Mouse (Mus musculus): ENCODE data around the gene Taf12.

DNA sequence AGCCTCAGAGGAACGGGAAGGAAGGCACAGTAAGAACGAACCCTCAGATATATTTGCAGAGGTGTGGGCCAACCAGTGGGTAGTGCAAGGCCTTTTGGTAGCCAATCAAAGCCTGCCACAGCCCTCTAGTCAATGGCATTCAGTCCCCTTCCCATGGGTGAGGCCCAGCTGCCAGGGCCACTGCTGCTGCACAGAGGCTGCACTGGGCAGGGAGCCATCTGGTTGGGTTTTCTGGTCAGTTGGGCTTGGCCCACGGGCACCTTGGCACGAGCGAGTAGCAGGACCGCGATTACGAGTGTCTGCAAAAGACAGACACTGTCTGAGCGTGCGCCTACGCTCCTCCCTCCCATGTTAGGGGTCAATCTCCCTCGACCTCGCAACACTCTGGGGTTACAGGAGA is 64.8 kb downstream of the Taf12 start:
- TF ChIP-seq POLR2A (IDR thresholded peaks at IDR 0.05; ENCODE audit: borderline replicate concordance, control insufficient read depth, low read depth, low read length) (no peak), CTCF (IDR thresholded peaks at IDR 0.05; ENCODE audit: control insufficient read depth, insufficient read depth, low read length) (no peak)
